Mouse (Mus musculus): ENCODE measurements at regions not wholly inside any gene's neighbourhood (a gene's known extent, or its start where the extent isn't known, plus 50 kb on each side); places are given as distances from the start of the nearest gene placed in this dataset.

GRCm38 (mm10) chr6:111917248-111917721 is 356.3 kb upstream of the Lmcd1 start:
- dilution Hi-C loops (cut with MboI; ENCODE audit: extremely low pct_ligation_motif_present, extremely low pct_unique_long_range_greater_than_20kb, low sequenced_read_pairs), result no loop called here
- in situ Hi-C loops (cut with MboI; ENCODE audit: low pct_ligation_motif_present, low pct_unique_long_range_greater_than_20kb, low sequenced_read_pairs), result no loop called here
- Histone ChIP-seq H3K9me3 (replicated peaks; ENCODE audit: low read length) (peaks cover 53% of the 10 kb centered on the region), H3K27me3 (replicated peaks) (no peaks in the 10 kb centered on the region), H3K36me3 (replicated peaks in 1 of 2; ENCODE audit: control insufficient read depth in 1 of 2, insufficient read depth in 1 of 2, low read length in 1 of 2) (no peaks in the 10 kb centered on the region), H3K9ac (ENCODE audit: insufficient read depth, low read depth) (no peak overlapping the region), H3K4me1 (ENCODE audit: control insufficient read depth in 1 of 2, insufficient read depth in 2 of 2) (no peaks in the 10 kb centered on the region), H3K4me2 (ENCODE audit: insufficient read depth, low read depth, poor library complexity, severe bottlenecking) (no peak overlapping the region), H3K4me3 (replicated peaks in 1 of 3; ENCODE audit: low read depth in 2 of 3, low read length in 2 of 3, poor library complexity in 1 of 3) (no peak overlapping the region), H3K79me2 (replicated peaks; ENCODE audit: control insufficient read depth, extremely low read depth, insufficient read depth, poor library complexity, severe bottlenecking) (no peaks in the 10 kb centered on the region), H3K27ac (ENCODE audit: insufficient read depth, low read depth) (no peak overlapping the region)
- TF ChIP-seq MAFK (IDR thresholded peaks at IDR 0.05; ENCODE audit: insufficient replicate concordance, low read length), result no peak
- no peak for TF ChIP-seq TBP (conservative IDR thresholded peaks at IDR 0.05; ENCODE audit: low read depth, low read length)
- no peak for TF ChIP-seq NRF1 (IDR thresholded peaks at IDR 0.05; ENCODE audit: low read depth, low read length)
- TF ChIP-seq POLR2AphosphoS2 (IDR thresholded peaks at IDR 0.05; ENCODE audit: low read depth, low read length), result no peak
- TF ChIP-seq SIN3A (IDR thresholded peaks at IDR 0.05; ENCODE audit: low read length), result no peak
- TF ChIP-seq CTCF (conservative IDR thresholded peaks at IDR 0.05 in 1 of 2, IDR thresholded peaks at IDR 0.05 in 1 of 2; ENCODE audit: low read depth in 2 of 2, low read length in 2 of 2), result no peak
- no peak for TF ChIP-seq RCOR1 (conservative IDR thresholded peaks at IDR 0.05; ENCODE audit: low read depth, low read length)
- TF ChIP-seq TCF12 (IDR thresholded peaks at IDR 0.05; ENCODE audit: low read depth, low read length), result no peak
- no peak for TF ChIP-seq RAD21 (IDR thresholded peaks at IDR 0.05; ENCODE audit: low read depth, low read length)
- no peak for TF ChIP-seq BHLHE40 (IDR thresholded peaks at IDR 0.05; ENCODE audit: low read depth, low read length)
- no peak for TF ChIP-seq ZC3H11A (IDR thresholded peaks at IDR 0.05; ENCODE audit: low read depth, low read length)
- TF ChIP-seq KAT2A (IDR thresholded peaks at IDR 0.05; ENCODE audit: insufficient replicate concordance, low read length), result no peak
- TF ChIP-seq E2F4 (IDR thresholded peaks at IDR 0.05; ENCODE audit: insufficient replicate concordance, low read depth, low read length), result no peak
- TF ChIP-seq USF2 (conservative IDR thresholded peaks at IDR 0.05; ENCODE audit: low read depth, low read length), result no peak
- no peak for TF ChIP-seq USF1 (IDR thresholded peaks at IDR 0.05; ENCODE audit: low read depth, low read length)
- TF ChIP-seq ETS1 (conservative IDR thresholded peaks at IDR 0.05; ENCODE audit: low read depth, low read length), result no peak
- no peak for TF ChIP-seq PAX5 (IDR thresholded peaks at IDR 0.05; ENCODE audit: low read length)
- no peak for DNase-seq (ENCODE audit: extremely low read depth)

DNA sequence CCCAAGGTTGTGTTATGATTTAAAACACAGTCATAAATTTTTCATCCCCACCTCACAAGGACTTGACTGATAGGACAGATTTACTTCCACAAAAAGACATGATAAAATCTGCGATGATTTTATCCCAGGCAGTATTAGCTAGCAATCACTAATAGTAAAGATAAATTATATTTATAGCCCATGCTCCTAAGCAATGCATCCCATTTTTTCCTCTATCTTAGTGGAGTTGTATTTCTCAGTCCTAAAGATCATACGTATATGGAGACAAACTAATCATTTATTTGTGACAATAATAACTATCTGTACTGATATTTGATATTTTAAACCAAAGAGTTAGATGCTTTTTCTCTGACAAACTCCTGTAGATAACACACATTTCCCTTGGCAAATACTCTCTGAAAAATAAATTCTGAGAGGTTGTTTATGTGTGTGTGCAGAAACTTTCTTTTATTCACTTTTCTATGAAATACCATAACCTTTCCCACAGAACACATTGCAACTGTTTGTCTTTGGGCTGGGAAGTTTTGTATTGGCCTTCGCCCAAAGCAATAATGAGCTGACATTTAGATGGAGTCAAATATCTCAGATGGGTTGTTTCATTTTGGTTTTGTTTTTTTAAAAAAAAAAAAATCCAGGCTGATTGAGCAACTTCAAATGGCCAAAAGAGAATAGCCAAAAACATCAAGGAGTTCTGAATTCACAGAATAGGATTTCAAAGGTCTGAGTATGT is 355.5 kb upstream of the Lmcd1 start:
- in situ Hi-C loops (cut with MboI; ENCODE audit: low pct_ligation_motif_present, low pct_unique_long_range_greater_than_20kb, low sequenced_read_pairs), result no loop called here
- Histone ChIP-seq H3K9me3 (replicated peaks; ENCODE audit: low read length) (peaks cover 58% of the 10 kb centered on the region), H3K27me3 (replicated peaks) (no peaks in the 10 kb centered on the region), H3K79me2 (replicated peaks; ENCODE audit: control insufficient read depth, extremely low read depth, insufficient read depth, poor library complexity, severe bottlenecking) (no peaks in the 10 kb centered on the region), H3K36me3 (replicated peaks in 1 of 2; ENCODE audit: control insufficient read depth in 1 of 2, insufficient read depth in 1 of 2, low read length in 1 of 2) (no peaks in the 10 kb centered on the region), H3K27ac (ENCODE audit: insufficient read depth, low read depth) (no peak overlapping the region), H3K9ac (ENCODE audit: insufficient read depth, low read depth) (no peak overlapping the region), H3K4me1 (ENCODE audit: control insufficient read depth in 1 of 2, insufficient read depth in 2 of 2) (no peaks in the 10 kb centered on the region), H3K4me2 (ENCODE audit: insufficient read depth, low read depth, poor library complexity, severe bottlenecking) (no peak overlapping the region), H3K4me3 (replicated peaks in 1 of 3; ENCODE audit: low read depth in 2 of 3, low read length in 2 of 3, poor library complexity in 1 of 3) (no peak overlapping the region)
- no peak for DNase-seq (ENCODE audit: extremely low read depth)
- no peak for TF ChIP-seq JUND (conservative IDR thresholded peaks at IDR 0.05; ENCODE audit: low read depth, low read length)
- no peak for TF ChIP-seq USF2 (conservative IDR thresholded peaks at IDR 0.05; ENCODE audit: low read depth, low read length)
- dilution Hi-C loops (cut with MboI; ENCODE audit: extremely low pct_ligation_motif_present, extremely low pct_unique_long_range_greater_than_20kb, low sequenced_read_pairs), result no loop called here

Data from CH12.LX (cell line).